Mouse (Mus musculus) cerebral cortex, adult 2 months (tissue): ENCODE results near the gene Zfp850.

Source experiments
- WGBS: fragments of 180-500 bp; shearing (Covaris S2); methylation state at CpG from one replicate; pipeline ENCODE4 v1.1.7; 2018; 5-methylcytosine and 5-hydroxymethylcytosine counted together

Gene Zfp850

GRCm38 (mm10) chr7:28013549-28014444 lies at the start of gene Zfp850:
Zfp850 (minus strand) TSS chr7:28014115.
- under 1% methylated on average over 47 of the region's 47 CpGs for WGBS

GRCm38 (mm10) chr7:28059972-28060371 lies 46.1 kb upstream of the Zfp850 start:
- 63% methylated on average over 1 of the region's 1 CpGs for WGBS

- WGBS = 86% methylated on average over 6 of the region's 6 CpGs
Measured at GRCm38 (mm10) chr7:28053046-28053930, 39.4 kb upstream of the Zfp850 start.

- WGBS = 59% methylated on average over 17 of the region's 17 CpGs
Measured at GRCm38 (mm10) chr7:28050584-28050983, 36.7 kb upstream of the Zfp850 start.

GRCm38 (mm10) chr7:28049476-28050409 lies 35.8 kb upstream of the Zfp850 start, which contains the start of gene Psmc4:
Psmc4 (minus strand) TSS chr7:28050101.
- WGBS = under 1% methylated on average over 52 of the region's 52 CpGs

- WGBS = 82% methylated on average over 4 of the region's 4 CpGs
Measured at GRCm38 (mm10) chr7:28044524-28044923, 30.6 kb upstream of the Zfp850 start.

GRCm38 (mm10) chr7:28014445-28014810 lies 513 bp upstream of the Zfp850 start:
- 18% methylated on average over 7 of the region's 7 CpGs for WGBS

- WGBS = 62% methylated on average over 3 of the region's 3 CpGs
Measured at GRCm38 (mm10) chr7:28010271-28010670, 3.6 kb downstream of the Zfp850 start.

- WGBS = 84% methylated on average over 2 of the region's 2 CpGs
Measured at GRCm38 (mm10) chr7:27982197-27982596, 31.7 kb downstream of the Zfp850 start.

- WGBS = 1% methylated on average over 29 of the region's 29 CpGs
Measured at GRCm38 (mm10) chr7:27978683-27979528, 35.0 kb downstream of the Zfp850 start, which contains the start of gene Zfp780b. Zfp780b (minus strand) TSS chr7:27979171.

- WGBS = 94% methylated on average over 13 of the region's 13 CpGs
Measured at GRCm38 (mm10) chr7:27949451-27949850, 64.5 kb downstream of the Zfp850 start.

GRCm38 (mm10) chr7:27941869-27942268 lies 72.0 kb downstream of the Zfp850 start:
- 18% methylated on average over 5 of the region's 7 CpGs for WGBS
